Mouse (Mus musculus) MEL (cell line): ENCODE data around the gene Psmc3ip. TPM values are rescaled to one million over a fixed set of nuclear protein-coding genes. Genes with fewer than 3 reads are reported as not detected.

Experiments used
- DNase-seq: peaks from one replicate; pipeline ENCODE4 v3.0.0; 2011; ENCODE audit warnings: low read depth, low spot score
- H3K27ac ChIP-seq: 2 replicates; pipeline ENCODE4 v1.5.1; 2012; ENCODE audit warnings: low read depth, mild to moderate bottlenecking, control low read depth, low read length, moderate library complexity; ENCODE audit not compliant: control insufficient read depth
- H3K27me3 ChIP-seq, 2 experiments: fragments of 150-350 bp in 1 of 2; sonication (generic) in 1 of 2; 2 replicates each; pipeline ENCODE4 v1.6.1; 2012; ENCODE audit warnings: low read length in 2 of 2, mild to moderate bottlenecking in 2 of 2, improper control_type of control experiment in 1 of 2, moderate library complexity in 1 of 2; ENCODE audit not compliant: insufficient read depth in 2 of 2, control insufficient read depth in 1 of 2
- H3K36me3 ChIP-seq, 2 experiments: 2 replicates each; pipeline ENCODE4 v1.6.1; 2012 to 2014; ENCODE audit warnings: low read length in 2 of 2, improper control_type of control experiment in 1 of 2, inconsistent platforms in 1 of 2, mild to moderate bottlenecking in 1 of 2; ENCODE audit not compliant: insufficient read depth in 2 of 2, control insufficient read depth in 1 of 2
- H3K4me1 ChIP-seq, 2 experiments: fragments of 150-350 bp in 1 of 2; sonication (generic) in 1 of 2; 2 replicates each; pipeline ENCODE4 v1.6.1; 2012; ENCODE audit warnings: low read length in 2 of 2, improper control_type of control experiment in 1 of 2, mild to moderate bottlenecking in 1 of 2; ENCODE audit not compliant: insufficient read depth in 2 of 2, control insufficient read depth in 1 of 2
- H3K4me3 ChIP-seq, 2 experiments: fragments of 150-350 bp in 1 of 2; sonication (generic) in 1 of 2; 2 replicates each; pipeline ENCODE4 v1.5.1; 2012; ENCODE audit warnings: low read depth in 2 of 2, low read length in 2 of 2, mild to moderate bottlenecking in 2 of 2, moderate library complexity in 2 of 2, control low read depth in 1 of 2, improper control_type of control experiment in 1 of 2; ENCODE audit not compliant: control insufficient read depth in 1 of 2, insufficient read depth in 1 of 2
- H3K79me2 ChIP-seq: 2 replicates; pipeline ENCODE4 v1.6.1; 2012; ENCODE audit warnings: mild to moderate bottlenecking, low read length, moderate library complexity; ENCODE audit not compliant: control insufficient read depth, poor library complexity, insufficient read depth
- H3K9ac ChIP-seq: 2 replicates; pipeline ENCODE4 v1.6.1; 2012; ENCODE audit warnings: low read depth, mild to moderate bottlenecking, control low read depth, low read length, moderate library complexity; ENCODE audit not compliant: control insufficient read depth, poor library complexity, severe bottlenecking
- H3K9me3 ChIP-seq: fragments of 150-350 bp; sonication (generic); replicated peaks from 2 replicates; pipeline ENCODE4 v1.6.1; 2012; ENCODE audit warnings: mild to moderate bottlenecking, low read length, improper control_type of control experiment, moderate library complexity; ENCODE audit not compliant: insufficient read depth
- BHLHE40 ChIP-seq: IDR thresholded peaks from 2 replicates; pipeline ENCODE4 v1.6.1; 2012; ENCODE audit warnings: low read depth, mild to moderate bottlenecking, inconsistent platforms, low read length, improper control_type of control experiment, borderline replicate concordance
- CHD1 ChIP-seq: IDR thresholded peaks from 2 replicates; pipeline ENCODE4 v1.6.1; 2012; ENCODE audit warnings: low read depth, mild to moderate bottlenecking, inconsistent platforms, low read length, improper control_type of control experiment
- CTCF ChIP-seq, 3 experiments: IDR thresholded peaks in 2 of 3; conservative IDR thresholded peaks in 1 of 3; 2 replicates each; pipeline ENCODE4 v1.5.1; 2011 to 2012; ENCODE audit warnings: low read length in 3 of 3, low read depth in 2 of 3, mild to moderate bottlenecking in 2 of 3, improper control_type of control experiment in 1 of 3, inconsistent platforms in 1 of 3, mixed read lengths in 1 of 3, moderate library complexity in 1 of 3; ENCODE audit not compliant: control insufficient read depth in 1 of 3, insufficient read depth in 1 of 3, poor library complexity in 1 of 3, severe bottlenecking in 1 of 3
- ELF1 ChIP-seq: IDR thresholded peaks from 2 replicates; pipeline ENCODE4 v1.6.1; 2014; ENCODE audit warnings: low read depth, mild to moderate bottlenecking, inconsistent platforms, low read length, improper control_type of control experiment, moderate library complexity
- ETS1 ChIP-seq: IDR thresholded peaks from 2 replicates; pipeline ENCODE4 v1.6.1; 2012; ENCODE audit warnings: low read depth, mild to moderate bottlenecking, inconsistent platforms, low read length, improper control_type of control experiment, moderate library complexity
- GABPA ChIP-seq: IDR thresholded peaks from 2 replicates; pipeline ENCODE4 v1.6.1; 2012; ENCODE audit warnings: low read depth, mild to moderate bottlenecking, inconsistent platforms, low read length, improper control_type of control experiment, moderate library complexity
- GATA1 ChIP-seq: IDR thresholded peaks from 2 replicates; pipeline ENCODE4 v1.6.1; 2011; ENCODE audit warnings: low read depth, low read length, improper control_type of control experiment
- KAT2A ChIP-seq: conservative IDR thresholded peaks from 2 replicates; pipeline ENCODE4 v1.6.1; 2012; ENCODE audit warnings: low read depth, low read length, improper control_type of control experiment, inconsistent platforms
- MEF2A ChIP-seq: IDR thresholded peaks from 2 replicates; pipeline ENCODE4 v1.6.1; 2014; ENCODE audit warnings: low read depth, mild to moderate bottlenecking, inconsistent platforms, low read length, improper control_type of control experiment; ENCODE audit not compliant: poor library complexity, insufficient replicate concordance, severe bottlenecking; ENCODE audit errors: extremely low read depth
- MXI1 ChIP-seq: IDR thresholded peaks from 2 replicates; pipeline ENCODE4 v1.6.1; 2011; ENCODE audit warnings: mild to moderate bottlenecking, low read depth, low read length, improper control_type of control experiment
- NELFE ChIP-seq: IDR thresholded peaks from 2 replicates; pipeline ENCODE4 v1.6.1; 2011; ENCODE audit warnings: low read depth, low read length, improper control_type of control experiment
- NRF1 ChIP-seq: IDR thresholded peaks from 2 replicates; pipeline ENCODE4 v1.6.1; 2014; ENCODE audit warnings: low read depth, mild to moderate bottlenecking, inconsistent platforms, low read length, improper control_type of control experiment, moderate library complexity; ENCODE audit not compliant: poor library complexity, insufficient read depth, severe bottlenecking
- POLR2AphosphoS5 ChIP-seq: IDR thresholded peaks from 2 replicates; pipeline ENCODE4 v1.6.1; 2012; ENCODE audit warnings: low read depth, borderline replicate concordance, mild to moderate bottlenecking, inconsistent platforms, low read length, moderate library complexity, mixed read lengths
- RCOR1 ChIP-seq: IDR thresholded peaks from 2 replicates; pipeline ENCODE4 v1.6.1; 2012; ENCODE audit warnings: low read depth, mild to moderate bottlenecking, inconsistent platforms, low read length, improper control_type of control experiment
- SMC3 ChIP-seq: IDR thresholded peaks from 2 replicates; pipeline ENCODE4 v1.6.1; 2011; ENCODE audit warnings: low read depth, low read length, improper control_type of control experiment
- TBP ChIP-seq: IDR thresholded peaks from 2 replicates; pipeline ENCODE4 v1.8.0; 2011; ENCODE audit warnings: low read depth, low read length, improper control_type of control experiment
- UBTF ChIP-seq: IDR thresholded peaks from 2 replicates; pipeline ENCODE4 v1.6.1; 2012; ENCODE audit warnings: low read depth, mild to moderate bottlenecking, inconsistent platforms, low read length, improper control_type of control experiment, moderate library complexity, borderline replicate concordance; ENCODE audit not compliant: insufficient read depth
- USF2 ChIP-seq, 2 experiments: IDR thresholded peaks; 2 replicates each; pipeline ENCODE4 v1.6.1; 2011 to 2012; ENCODE audit warnings: improper control_type of control experiment in 2 of 2, low read length in 2 of 2, borderline replicate concordance in 1 of 2, inconsistent platforms in 1 of 2, low read depth in 1 of 2, mild to moderate bottlenecking in 1 of 2; ENCODE audit not compliant: insufficient read depth in 1 of 2
- ZNF384 ChIP-seq: IDR thresholded peaks from 2 replicates; pipeline ENCODE4 v1.6.1; 2012; ENCODE audit warnings: low read depth, mild to moderate bottlenecking, inconsistent platforms, low read length, improper control_type of control experiment
- polyA plus RNA-seq, 2 experiments: library from polyadenylated mRNA; stranded (reverse) in 1 of 2; unstranded in 1 of 2; fragments of >175 nt in 1 of 2; fragments of >200 nt in 1 of 2; gene quantifications; 2 replicates each; pipeline versions ENCODE4 v1.2.1 to v1.2.4; 2012; ENCODE audit warnings: low replicate concordance in 2 of 2, low read depth in 1 of 2; ENCODE audit not compliant: insufficient read length in 2 of 2, insufficient read depth in 1 of 2, missing spikeins in 1 of 2
- total RNA-seq: library from RNA; depleted of rRNA; stranded (reverse); fragments of 300-350 nt; gene quantifications from 2 replicates; pipeline ENCODE4 v1.2.3, GENCODE M21; 2012

Gene Psmc3ip
- total and polyA plus RNA-seq, 3 experiments: 8.2 to 14.5 TPM; not detected in 1

DNA sequence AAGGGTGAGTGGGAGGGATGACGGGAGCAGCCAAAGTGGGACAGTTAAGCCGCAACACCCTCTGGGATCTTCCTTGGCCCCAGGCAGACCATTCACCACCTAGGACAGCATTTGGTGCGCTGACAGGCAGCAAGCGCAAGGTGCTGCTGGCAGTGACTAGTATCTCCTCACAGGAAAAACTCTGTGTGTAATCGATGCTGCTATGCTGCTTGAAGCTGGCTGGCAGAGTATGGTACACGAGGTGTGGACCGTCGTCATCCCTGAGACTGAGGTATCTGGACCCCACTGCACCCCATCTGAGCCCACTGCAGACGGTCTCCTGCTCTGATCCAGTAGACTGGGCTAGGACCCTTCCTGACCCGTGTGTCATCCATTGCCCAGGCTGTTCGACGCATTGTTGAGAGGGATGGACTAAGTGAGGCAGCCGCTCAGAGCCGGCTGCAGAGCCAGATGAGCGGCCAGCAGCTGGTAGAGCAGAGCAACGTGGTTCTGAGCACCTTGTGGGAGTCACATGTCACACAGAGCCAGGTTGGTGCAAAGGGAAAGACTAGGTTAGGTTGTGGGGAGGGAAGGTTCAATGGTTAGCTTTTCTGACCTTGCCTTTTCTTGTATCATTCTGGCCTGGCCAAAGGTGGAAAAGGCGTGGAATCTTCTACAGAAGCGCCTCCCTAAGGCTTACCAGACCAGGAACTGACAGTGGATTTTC lies 9.5 kb downstream of the Psmc3ip start:
- H3K36me3 ChIP-seq: peaks cover 3 to 19% of the 10 kb centered on the region in 2 experiments; a peak in 2 of 4 replicates
- no peak for DNase-seq
- H3K79me2 ChIP-seq: peaks cover 23% of the 10 kb centered on the region
- H3K4me3 ChIP-seq: no peak overlapping the region
- peaks cover 6 to 24% of the 10 kb centered on the region in 2 experiments for H3K4me1 ChIP-seq
- H3K9ac ChIP-seq: no peak overlapping the region
- H3K27me3 ChIP-seq: no peaks in the 10 kb centered on the region
- TF ChIP-seq RCOR1: no peak
- 0 out of 6 replicates have a peak, but pooled peaks of 1 of the 3 experiments have one; percentile 1 for TF ChIP-seq CTCF (IDR thresholded peaks at IDR 0.05 in 2 of 3, conservative IDR thresholded peaks at IDR 0.05 in 1 of 3; ENCODE audit: control insufficient read depth in 1 of 3, insufficient read depth in 1 of 3, low read depth in 2 of 3, low read length in 3 of 3, poor library complexity in 1 of 3, severe bottlenecking in 1 of 3)
- no peak for TF ChIP-seq POLR2AphosphoS5
- no peak overlapping the region for H3K27ac ChIP-seq
- H3K9me3 ChIP-seq: no peaks in the 10 kb centered on the region

DNA sequence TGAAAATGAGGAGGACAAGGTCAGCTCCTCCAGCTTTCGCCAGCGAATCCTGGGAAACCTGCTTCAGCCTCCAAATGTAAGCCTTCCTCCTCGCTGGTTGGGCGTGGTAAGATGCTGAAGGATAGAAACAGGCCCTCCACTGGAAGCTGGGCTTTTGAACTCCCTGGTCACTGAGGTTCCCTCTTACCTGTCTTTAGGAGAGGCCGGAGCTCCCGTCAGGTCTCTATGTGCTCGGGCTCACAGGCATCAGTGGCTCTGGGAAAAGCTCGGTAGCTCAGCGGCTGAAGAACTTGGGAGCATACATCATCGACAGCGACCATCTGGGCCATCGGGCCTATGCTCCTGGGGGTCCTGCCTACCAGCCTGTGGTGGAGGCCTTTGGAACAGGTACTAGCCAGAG lies 10.4 kb downstream of the Psmc3ip start:
- no peak overlapping the region for H3K27ac ChIP-seq
- peaks cover 23% of the 10 kb centered on the region for H3K79me2 ChIP-seq
- no peak for TF ChIP-seq KAT2A
- no peak for TF ChIP-seq CHD1
- TF ChIP-seq GATA1: no peak
- TF ChIP-seq MXI1: no peak
- TF ChIP-seq GABPA: no peak
- TF ChIP-seq TBP: no peak
- no peak for TF ChIP-seq CTCF (IDR thresholded peaks at IDR 0.05 in 2 of 3, conservative IDR thresholded peaks at IDR 0.05 in 1 of 3; ENCODE audit: control insufficient read depth in 1 of 3, insufficient read depth in 1 of 3, low read depth in 2 of 3, low read length in 3 of 3, poor library complexity in 1 of 3, severe bottlenecking in 1 of 3)
- TF ChIP-seq USF2 (IDR thresholded peaks at IDR 0.05; ENCODE audit: borderline replicate concordance in 1 of 2, insufficient read depth in 1 of 2, low read depth in 1 of 2, low read length in 2 of 2): no peak
- no peak for DNase-seq
- H3K9ac ChIP-seq: no peak overlapping the region
- peaks cover 6 to 24% of the 10 kb centered on the region in 2 experiments for H3K4me1 ChIP-seq
- H3K4me3 ChIP-seq: no peak overlapping the region
- H3K36me3 ChIP-seq: peaks cover 3 to 19% of the 10 kb centered on the region in 2 experiments; a peak in 2 of 4 replicates
- H3K9me3 ChIP-seq: no peaks in the 10 kb centered on the region
- H3K27me3 ChIP-seq: no peaks in the 10 kb centered on the region

DNA sequence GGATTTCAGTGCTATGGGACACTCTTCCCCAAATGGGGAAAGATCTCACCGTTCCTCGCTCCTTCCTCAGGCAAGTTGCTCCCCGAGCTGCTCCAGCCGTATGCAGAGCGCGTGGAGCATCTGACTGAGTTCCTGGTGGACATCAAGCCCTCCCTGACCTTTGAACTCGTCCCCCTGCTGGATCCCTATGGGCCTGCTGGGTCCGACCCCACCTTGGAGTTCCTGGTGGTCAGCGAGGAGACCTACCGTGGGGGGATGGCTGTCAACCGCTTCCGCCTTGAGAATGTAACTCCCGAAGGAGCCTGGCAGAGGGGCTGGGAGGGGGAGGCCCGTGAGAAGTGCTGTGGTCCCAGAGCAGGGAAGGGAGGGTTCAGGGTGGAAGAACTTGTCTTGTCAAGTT lies 11.0 kb downstream of the Psmc3ip start:
- no peaks in the 10 kb centered on the region for H3K9me3 ChIP-seq
- no peak for TF ChIP-seq ZNF384
- TF ChIP-seq UBTF: no peak
- TF ChIP-seq NELFE: no peak
- no peak for TF ChIP-seq CTCF (IDR thresholded peaks at IDR 0.05 in 2 of 3, conservative IDR thresholded peaks at IDR 0.05 in 1 of 3; ENCODE audit: control insufficient read depth in 1 of 3, insufficient read depth in 1 of 3, low read depth in 2 of 3, low read length in 3 of 3, poor library complexity in 1 of 3, severe bottlenecking in 1 of 3)
- TF ChIP-seq MEF2A: no peak
- no peak for TF ChIP-seq RCOR1
- TF ChIP-seq BHLHE40: no peak
- TF ChIP-seq NRF1: no peak
- TF ChIP-seq MXI1: no peak
- no peak for TF ChIP-seq TBP
- TF ChIP-seq SMC3: no peak
- no peak for TF ChIP-seq ETS1
- TF ChIP-seq ELF1: no peak
- H3K4me3 ChIP-seq: no peak overlapping the region
- DNase-seq: no peak
- H3K4me1 ChIP-seq: peaks cover 6 to 24% of the 10 kb centered on the region in 2 experiments
- H3K27me3 ChIP-seq: no peaks in the 10 kb centered on the region
- H3K9ac ChIP-seq: no peak overlapping the region
- peaks cover under 1 to 19% of the 10 kb centered on the region in 2 experiments; a peak in 2 of 4 replicates for H3K36me3 ChIP-seq
- peaks cover 23% of the 10 kb centered on the region for H3K79me2 ChIP-seq
- no peak overlapping the region for H3K27ac ChIP-seq
